8 mouse cellular contexts compared by ENCODE assay signal in the genomic region with DNA sequence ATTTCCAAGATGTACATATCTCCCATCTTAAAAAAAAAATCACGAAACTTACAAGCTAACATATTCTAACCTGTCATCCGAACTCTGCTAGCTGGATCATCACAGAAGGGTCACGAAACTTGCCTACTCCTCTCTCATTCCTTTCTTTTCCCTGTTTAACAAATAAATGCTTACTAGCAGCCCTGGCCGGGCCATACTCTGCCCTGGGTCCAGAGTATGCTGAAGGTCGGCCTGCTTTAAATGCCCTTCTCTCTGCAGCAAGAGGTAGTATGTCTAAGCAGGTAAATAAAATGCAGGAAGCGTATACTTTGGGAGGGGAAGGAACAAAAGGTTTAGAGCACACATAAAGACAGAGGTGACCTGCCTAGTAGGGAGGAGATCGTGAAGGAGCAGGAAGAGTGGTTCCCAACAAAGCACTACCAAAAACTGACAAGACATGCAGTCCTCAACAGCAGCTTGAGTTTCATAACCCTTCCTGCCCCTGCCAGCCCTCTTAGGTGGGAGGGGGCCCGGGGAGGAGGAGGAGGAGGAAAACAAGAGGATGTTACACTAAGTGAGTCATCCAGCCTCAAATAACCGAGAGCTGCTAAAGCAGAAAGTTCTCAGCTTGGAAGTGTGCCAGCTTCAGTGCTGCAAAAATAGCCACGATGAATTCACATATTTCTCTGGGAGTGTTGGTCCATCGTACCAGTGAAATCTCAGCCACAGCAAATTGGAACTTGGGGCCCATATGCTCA. TPM values are rescaled to one million over a fixed set of nuclear protein-coding genes. Genes with fewer than 3 reads are reported as not detected.
A peak's percentile ranks its signal among the peaks of the same experiment; 100 is the strongest.
DNase-seq lines count a peak whose midpoint lies in the region; TF ChIP-seq lines count a peak whose summit lies in the region.
"Had no signal": no experiment of that assay in that cellular context is flagged by ENCODE, and none has a peak within 500 bp of the region (broad histone marks: within the 10 kb centered on the region; RNA-seq: fewer than 3 reads in every experiment).

No protein-coding gene starts in this region.

- H3K4me1 ChIP-seq in cerebellum, adult 2 months (ENCODE audit: control insufficient read depth, insufficient read depth, low read length): no peaks in the 10 kb centered on the region

- TF ChIP-seq CTCF in cerebellum, adult 2 months (IDR thresholded peaks at IDR 0.05; ENCODE audit: borderline replicate concordance, insufficient read depth, low read depth, low read length): no peak

- peak; percentile 32 for DNase-seq in 3134 (ENCODE audit: extremely low read depth, insufficient read length, low spot score)
- DNase-seq in MN1 (ENCODE audit: low spot score): peak; percentile 34
- peak; percentile 57 for DNase-seq in gastrocnemius, postnatal 10 days
- peak; percentile 49 for DNase-seq in kidney, adult 18-20 months
- peak; percentile 73 to 85 for DNase-seq in left cerebral cortex, adult 9 months (ENCODE audit: low spot score in 2 of 2)
- DNase-seq in skeletal muscle tissue, adult 2 months (ENCODE audit: low read depth, low spot score): peak; percentile 64
- DNase-seq in cerebellum, adult 2 months: no peak

- WGBS in cerebellum, adult 2 months: 59% methylated on average over 11 of the region's 11 CpGs

- no peak for TF ChIP-seq POLR2A in cerebellum, adult 2 months (IDR thresholded peaks at IDR 0.05; ENCODE audit: borderline replicate concordance, insufficient read depth, low read length)

- H3K27ac ChIP-seq in cerebellum, adult 2 months (ENCODE audit: insufficient read depth, low read length): no peak overlapping the region
- H3K27ac ChIP-seq: limb, embryonic 13.5 days had no signal

- H3K27me3 ChIP-seq in cerebellum, adult 2 months (ENCODE audit: control insufficient read depth, insufficient read depth, low read length): no peaks in the 10 kb centered on the region

- H3K4me3 ChIP-seq in cerebellum, adult 2 months (replicated peaks; ENCODE audit: insufficient read depth, low read depth, low read length): no peak overlapping the region
- H3K4me3 ChIP-seq: limb, embryonic 13.5 days had no signal

RNA-seq across cellular contexts. Expression of gene Ddx1, which starts 37.1 kb away (rescaled TPM):
- total RNA-seq in gastrocnemius, postnatal 10 days (2021): 100 to 1,000 TPM; 103 to 107 TPM
- polyA plus RNA-seq in cerebellum, adult 2 months (2012; rRNA removed): 77.8 and 84.1 TPM in 2 replicates

RNA-seq across cellular contexts. Expression of gene Nbas, which starts 57.0 kb away (rescaled TPM):
- 10 to 100 TPM; 16.0 to 17.7 TPM for total RNA-seq in gastrocnemius, postnatal 10 days (2021)
- polyA plus RNA-seq in cerebellum, adult 2 months (2012; rRNA removed): 35.1 and 40.4 TPM in 2 replicates

Comparison
In these comparisons a context has a peak if more than half of its experiments do, and no peak if none do; other contexts are left out.
1. DNase-seq: peak in 3134 (single experiment), MN1 (single experiment), gastrocnemius, postnatal 10 days (single experiment), kidney, adult 18-20 months (single experiment), left cerebral cortex, adult 9 months (2 of 2) and skeletal muscle tissue, adult 2 months (single experiment); none in cerebellum, adult 2 months (0 of 2).